Mouse (Mus musculus) ES-E14 (cell line): Measurements from ENCODE around the gene Plekhm2. TPM values are rescaled to one million over a fixed set of nuclear protein-coding genes. Genes with fewer than 3 reads are reported as not detected.

Experiments
- DNase-seq: peaks from one replicate; pipeline ENCODE4 v3.0.0-alpha.2; 2013; ENCODE audit warnings: low read depth, low spot score
- H3K27ac ChIP-seq: 2 replicates; pipeline ENCODE4 v1.5.1; 2012; ENCODE audit warnings: low read depth, mild to moderate bottlenecking, low read length, moderate library complexity, mixed read lengths; ENCODE audit not compliant: poor library complexity, insufficient read depth, severe bottlenecking
- H3K36me3 ChIP-seq: 2 replicates; pipeline ENCODE4 v1.6.1; 2012; ENCODE audit warnings: mild to moderate bottlenecking, low read length, moderate library complexity, mixed read lengths; ENCODE audit not compliant: control insufficient read depth, poor library complexity, insufficient read depth, severe bottlenecking
- H3K4me1 ChIP-seq, 2 experiments: fragments of 150-350 bp in 1 of 2; sonication (generic) in 1 of 2; 2 replicates each; pipeline ENCODE4 v1.6.1; 2012; ENCODE audit warnings: low read length in 2 of 2, mild to moderate bottlenecking in 1 of 2, mixed read lengths in 1 of 2; ENCODE audit not compliant: control insufficient read depth in 2 of 2, insufficient read depth in 2 of 2, poor library complexity in 1 of 2
- H3K4me3 ChIP-seq, 2 experiments: fragments of 150-350 bp in 1 of 2; sonication (generic) in 1 of 2; 2 replicates each; pipeline ENCODE4 v1.5.1; 2012; ENCODE audit warnings: low read length in 2 of 2, low read depth in 1 of 2, mild to moderate bottlenecking in 1 of 2, mixed read lengths in 1 of 2; ENCODE audit not compliant: insufficient read depth in 1 of 2, poor library complexity in 1 of 2, severe bottlenecking in 1 of 2
- H3K9ac ChIP-seq: 2 replicates; pipeline ENCODE4 v1.6.1; 2012; ENCODE audit warnings: low read depth, mild to moderate bottlenecking, low read length, mixed read lengths; ENCODE audit not compliant: poor library complexity, insufficient read depth, severe bottlenecking
- H3K9me3 ChIP-seq: fragments of 150-350 bp; sonication (generic); 2 replicates; pipeline ENCODE4 v1.6.1; 2012; ENCODE audit warnings: low read depth, mild to moderate bottlenecking, low read length; ENCODE audit not compliant: control insufficient read depth, insufficient read depth
- CHD2 ChIP-seq: IDR thresholded peaks from 2 replicates; pipeline ENCODE4 v1.6.1; 2014; ENCODE audit warnings: mild to moderate bottlenecking, low read depth, low read length, inconsistent platforms
- HCFC1 ChIP-seq: IDR thresholded peaks from 2 replicates; pipeline ENCODE4 v1.6.1; 2012; ENCODE audit warnings: low read length, inconsistent platforms, borderline replicate concordance; ENCODE audit not compliant: insufficient read depth
- MAFK ChIP-seq: IDR thresholded peaks from 2 replicates; pipeline ENCODE4 v1.6.1; 2014; ENCODE audit warnings: mild to moderate bottlenecking, low read depth, low read length, inconsistent platforms; ENCODE audit not compliant: insufficient read depth
- ZC3H11A ChIP-seq: IDR thresholded peaks from 2 replicates; pipeline ENCODE4 v1.6.1; 2012; ENCODE audit warnings: low read depth, mild to moderate bottlenecking, inconsistent platforms, low read length, borderline replicate concordance
- ZNF384 ChIP-seq: IDR thresholded peaks from 2 replicates; pipeline ENCODE4 v1.6.1; 2012; ENCODE audit warnings: low read depth, low read length, inconsistent platforms
- in situ Hi-C, 2 experiments: fragments of 600-800 bp; cut with MboI; formaldehyde crosslinking; loops; one replicate each; pipeline ENCODE4 v1.15.1; 2025; ENCODE audit warnings: low sequenced_read_pairs in 2 of 2, inconsistent platforms in 1 of 2; ENCODE audit not compliant: unreplicated experiment in 2 of 2
- total RNA-seq: library from RNA; depleted of rRNA; stranded (reverse); fragments of 300-350 nt; gene quantifications from 2 replicates; pipeline ENCODE4 v1.2.3, GENCODE M21; 2012

The Plekhm2 gene
- total RNA-seq, 1 experiment: 6.2 TPM

GRCm38 (mm10) chr4:141654509-141654908 lies 10.2 kb downstream of the Plekhm2 start:
- in situ Hi-C loops: no loop called here
- H3K9ac ChIP-seq: no peak overlapping the region
- no peak for DNase-seq
- H3K4me3 ChIP-seq: no peak overlapping the region
- peaks cover 0 to 5% of the 10 kb centered on the region in 2 experiments; a peak in 1 of 4 replicates for H3K4me1 ChIP-seq
- no peaks in the 10 kb centered on the region for H3K9me3 ChIP-seq
- TF ChIP-seq CHD2: no peak
- TF ChIP-seq ZC3H11A: no peak
- no peak for TF ChIP-seq HCFC1
- TF ChIP-seq ZNF384: no peak
- no peak for TF ChIP-seq MAFK
- H3K36me3 ChIP-seq: no peaks in the 10 kb centered on the region
- no peak overlapping the region for H3K27ac ChIP-seq

GRCm38 (mm10) chr4:141653813-141654212 lies 10.9 kb downstream of the Plekhm2 start:
- Histone ChIP-seq H3K27ac (no peak overlapping the region), H3K9me3 (no peaks in the 10 kb centered on the region), H3K9ac (no peak overlapping the region), H3K4me3 (no peak overlapping the region), H3K4me1 (peaks cover 0 to 5% of the 10 kb centered on the region in 2 experiments; a peak in 1 of 4 replicates), H3K36me3 (no peaks in the 10 kb centered on the region)
- no peak for TF ChIP-seq CHD2
- no peak for TF ChIP-seq HCFC1
- TF ChIP-seq ZC3H11A: no peak
- TF ChIP-seq MAFK: no peak
- no peak for TF ChIP-seq ZNF384
- DNase-seq: no peak
- in situ Hi-C loops: no loop called here

DNA sequence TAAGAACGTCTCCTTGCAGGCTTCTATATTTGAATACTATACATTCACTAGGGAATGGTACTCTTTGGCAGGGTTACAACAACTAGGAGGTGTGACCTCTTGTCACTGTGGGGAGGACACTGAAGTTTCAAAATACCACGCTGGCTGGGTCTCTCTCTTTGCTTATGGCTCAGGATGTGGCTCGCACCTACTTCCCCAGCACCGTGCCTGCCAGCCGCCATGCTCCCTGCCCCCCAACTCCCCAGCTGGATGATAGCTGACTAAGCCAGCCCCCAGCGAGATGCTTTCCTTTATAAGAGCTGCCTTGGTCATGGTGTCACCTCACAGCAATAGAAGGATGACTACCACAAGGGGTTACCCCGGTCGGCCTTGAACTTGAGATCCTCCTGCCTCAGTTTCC lies 11.7 kb downstream of the Plekhm2 start:
- no peak for TF ChIP-seq CHD2
- TF ChIP-seq ZNF384: no peak
- no peak for TF ChIP-seq ZC3H11A
- DNase-seq: no peak
- no peak overlapping the region for H3K27ac ChIP-seq
- peaks cover 0 to 5% of the 10 kb centered on the region in 2 experiments; a peak in 1 of 4 replicates for H3K4me1 ChIP-seq
- no peak overlapping the region for H3K9ac ChIP-seq
- no peak overlapping the region for H3K4me3 ChIP-seq
- H3K9me3 ChIP-seq: no peaks in the 10 kb centered on the region
- in situ Hi-C loops: no loop called here
- no peaks in the 10 kb centered on the region for H3K36me3 ChIP-seq

DNA sequence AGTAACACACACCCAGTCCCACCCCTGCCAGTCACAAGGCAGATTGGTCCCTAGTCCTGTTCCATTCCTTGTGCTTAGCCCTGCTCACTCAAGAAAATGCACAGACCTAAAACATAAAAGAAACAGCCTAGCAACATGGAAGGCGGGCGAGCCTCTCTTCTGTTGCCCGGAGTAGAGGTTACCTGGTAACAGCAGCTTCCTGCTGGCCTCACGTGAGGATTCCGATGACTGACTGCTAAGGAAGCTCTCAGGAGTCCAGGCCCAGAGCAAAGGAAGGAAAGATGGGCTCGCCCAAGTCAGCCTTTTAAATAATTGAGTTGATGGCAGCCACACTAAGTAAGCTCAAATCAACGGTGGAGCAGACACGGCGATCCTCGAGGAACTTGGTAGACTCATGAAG lies 12.8 kb downstream of the Plekhm2 start:
- H3K4me1 ChIP-seq: peaks cover 0 to 5% of the 10 kb centered on the region in 2 experiments; a peak in 1 of 4 replicates
- no peak overlapping the region for H3K27ac ChIP-seq
- no peaks in the 10 kb centered on the region for H3K36me3 ChIP-seq

GRCm38 (mm10) chr4:141651286-141651685 lies 13.4 kb downstream of the Plekhm2 start:
- no peak overlapping the region for H3K9ac ChIP-seq
- H3K9me3 ChIP-seq: no peaks in the 10 kb centered on the region
- in situ Hi-C loops: no loop called here
- H3K27ac ChIP-seq: no peak overlapping the region
- peaks cover 0 to 4% of the 10 kb centered on the region in 2 experiments; a peak in 1 of 4 replicates for H3K4me1 ChIP-seq
- TF ChIP-seq HCFC1 (no peak), ZNF384 (no peak), ZC3H11A (no peak), CHD2 (no peak), MAFK (no peak)
- H3K36me3 ChIP-seq: no peaks in the 10 kb centered on the region
- no peak overlapping the region for H3K4me3 ChIP-seq
- no peak for DNase-seq

More for the DNA sequence above, 12.8 kb downstream of the Plekhm2 start:
- in situ Hi-C loops: no loop called here
- DNase-seq: no peak
- TF ChIP-seq MAFK: no peak
- no peak for TF ChIP-seq HCFC1
- TF ChIP-seq CHD2: no peak
- no peak for TF ChIP-seq ZNF384
- TF ChIP-seq ZC3H11A: no peak
- no peaks in the 10 kb centered on the region for H3K9me3 ChIP-seq
- no peak overlapping the region for H3K4me3 ChIP-seq
- H3K9ac ChIP-seq: no peak overlapping the region
